Mouse (Mus musculus) left cerebral cortex, adult 11 months (tissue): Measurements from ENCODE around the gene Luzp1.

Source experiments
- DNase-seq: peaks from one replicate; pipeline ENCODE4 v3.0.0; 2022; ENCODE audit warnings: low spot score

Gene Luzp1

DNA sequence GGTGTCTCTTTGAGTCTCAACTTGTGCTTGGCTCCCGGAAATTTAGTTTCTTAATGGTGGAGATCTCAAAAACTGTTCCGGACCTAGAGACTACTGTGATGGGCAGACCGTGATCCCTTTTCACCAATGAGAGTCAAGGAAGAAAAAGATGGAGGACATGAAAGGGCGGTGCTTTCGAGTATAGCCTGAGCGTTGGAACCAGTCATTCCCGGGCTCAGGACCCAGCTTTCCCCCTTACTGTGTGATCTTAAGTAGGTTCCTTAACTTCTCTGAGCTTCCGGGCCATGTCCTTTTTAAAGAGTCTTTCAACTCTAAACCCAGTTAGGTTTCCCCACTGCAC lies 6.8 kb upstream of the Luzp1 start:
- no peak for DNase-seq

DNA sequence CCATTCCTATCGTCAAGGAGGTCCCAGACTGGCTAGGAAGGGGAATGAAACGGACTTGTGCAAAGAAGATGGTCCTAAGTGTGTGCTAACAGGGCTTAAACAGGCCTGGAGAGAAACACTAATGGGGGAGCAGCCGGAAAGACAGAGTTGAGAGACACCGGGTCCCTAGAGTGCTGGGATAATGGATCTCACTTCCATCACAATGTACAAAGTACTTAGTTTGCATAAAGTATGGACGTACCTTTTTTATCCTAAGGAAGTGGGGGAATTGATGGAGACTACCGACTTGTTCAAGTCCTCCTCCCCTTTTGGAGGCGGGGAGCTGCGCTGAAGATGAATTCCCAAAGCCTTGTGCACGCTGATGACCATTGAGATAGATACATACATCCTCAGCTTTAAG lies 6.1 kb upstream of the Luzp1 start:
- no peak for DNase-seq

DNA sequence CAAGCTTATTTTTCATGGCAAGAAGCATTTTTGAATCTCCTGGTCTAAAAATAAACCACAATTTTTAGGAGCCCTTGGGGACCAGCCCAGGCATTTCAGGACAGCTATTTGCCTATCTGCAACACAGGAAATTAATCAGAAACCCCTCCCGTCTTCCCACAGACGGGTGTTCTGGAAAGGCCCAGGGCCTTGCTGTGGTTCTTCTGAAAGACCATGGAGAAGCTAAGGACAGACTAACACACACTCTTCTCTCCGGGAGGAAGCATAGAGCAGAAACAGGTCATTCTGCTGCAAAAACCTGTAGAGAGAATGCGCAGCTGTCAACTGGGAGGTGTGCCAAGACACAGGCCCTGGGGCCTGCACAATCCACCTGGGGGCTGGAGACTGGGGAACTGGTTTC lies 3.3 kb upstream of the Luzp1 start:
- DNase-seq, result no peak

- DNase-seq, result no peak
Observed at GRCm38 (mm10) chr4:136468553-136469327, 821 bp upstream of the Luzp1 start.

DNA sequence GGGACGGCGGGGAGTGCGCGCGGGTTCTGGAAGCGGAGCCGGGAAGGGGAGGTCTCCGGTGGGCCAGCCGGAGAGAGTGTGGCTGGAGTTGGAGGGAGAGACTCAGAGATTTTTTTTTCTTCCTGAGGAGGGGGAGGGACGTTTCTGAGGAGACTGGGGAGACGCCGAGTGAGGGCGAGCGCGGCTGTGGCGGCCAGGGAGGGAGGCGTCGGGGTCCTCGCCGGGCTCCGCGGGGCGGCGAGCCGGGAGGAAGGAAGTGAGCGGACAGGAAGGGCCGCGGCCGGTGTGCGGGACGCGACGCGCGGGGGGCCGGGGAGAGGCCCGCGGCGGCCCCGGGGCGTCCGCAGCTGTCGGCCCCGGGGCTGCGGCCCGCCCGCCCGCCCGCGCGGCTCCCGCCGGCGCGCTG lies 383 bp downstream of the Luzp1 start:
- no peak for DNase-seq

DNA sequence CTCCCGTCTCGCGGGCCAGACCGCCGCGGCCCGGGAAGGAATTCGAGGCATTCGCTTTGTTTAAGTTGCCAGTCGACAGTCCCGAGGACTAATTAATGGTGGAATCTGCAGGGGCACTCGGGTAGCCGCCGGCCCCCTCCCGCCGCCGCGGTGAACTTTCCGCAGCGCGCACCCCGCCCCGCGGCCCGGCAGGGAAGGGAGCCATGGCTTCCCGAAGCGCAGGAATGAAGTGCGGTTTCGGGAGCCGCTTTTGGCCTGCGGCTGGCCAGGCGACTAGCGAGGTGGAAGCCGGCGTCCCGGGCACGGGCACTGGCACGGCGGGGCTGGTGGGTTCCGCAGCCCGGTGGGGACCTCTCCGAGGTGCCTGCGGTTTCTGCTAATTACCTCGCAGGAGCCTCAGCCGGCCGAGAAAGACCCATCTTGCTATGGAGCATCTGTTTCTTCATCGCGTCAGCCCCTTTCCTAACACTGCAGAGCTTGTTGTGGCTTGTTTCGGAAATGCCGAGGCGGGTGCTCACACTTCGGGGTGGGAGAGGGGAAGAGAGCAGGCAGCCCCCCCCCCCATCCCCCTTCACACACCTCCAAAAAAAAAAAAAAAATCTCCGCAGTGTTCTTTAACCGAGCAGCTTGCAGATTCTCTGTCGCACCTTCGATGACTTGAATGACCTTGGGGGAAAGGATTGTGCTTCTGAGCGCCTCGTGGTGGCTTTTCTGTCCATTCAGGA lies 948 bp downstream of the Luzp1 start:
- no peak for DNase-seq

DNA sequence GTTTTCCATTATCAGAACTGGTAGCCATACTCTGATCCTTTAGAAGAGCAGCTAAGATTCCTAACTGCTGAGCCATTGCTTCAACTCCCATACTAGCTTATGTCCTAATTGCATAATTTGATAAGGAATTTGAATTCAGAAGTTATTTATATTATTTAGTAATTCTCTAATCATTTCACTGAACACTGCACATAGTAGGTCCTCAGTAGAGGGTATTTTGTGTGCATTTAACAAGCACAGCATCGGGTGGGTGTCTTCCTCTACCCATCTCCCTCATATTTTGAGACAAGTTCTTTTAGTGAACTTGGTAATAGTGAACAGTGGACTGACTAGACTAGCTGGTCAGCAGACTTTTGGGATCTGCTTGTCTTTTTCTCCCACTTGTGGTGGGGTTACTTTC lies 7.1 kb downstream of the Luzp1 start:
- no peak for DNase-seq

- DNase-seq, result no peak
Observed at GRCm38 (mm10) chr4:136486549-136486948, 17.0 kb downstream of the Luzp1 start.

GRCm38 (mm10) chr4:136495993-136496392 lies 26.4 kb downstream of the Luzp1 start:
- DNase-seq, result no peak

DNA sequence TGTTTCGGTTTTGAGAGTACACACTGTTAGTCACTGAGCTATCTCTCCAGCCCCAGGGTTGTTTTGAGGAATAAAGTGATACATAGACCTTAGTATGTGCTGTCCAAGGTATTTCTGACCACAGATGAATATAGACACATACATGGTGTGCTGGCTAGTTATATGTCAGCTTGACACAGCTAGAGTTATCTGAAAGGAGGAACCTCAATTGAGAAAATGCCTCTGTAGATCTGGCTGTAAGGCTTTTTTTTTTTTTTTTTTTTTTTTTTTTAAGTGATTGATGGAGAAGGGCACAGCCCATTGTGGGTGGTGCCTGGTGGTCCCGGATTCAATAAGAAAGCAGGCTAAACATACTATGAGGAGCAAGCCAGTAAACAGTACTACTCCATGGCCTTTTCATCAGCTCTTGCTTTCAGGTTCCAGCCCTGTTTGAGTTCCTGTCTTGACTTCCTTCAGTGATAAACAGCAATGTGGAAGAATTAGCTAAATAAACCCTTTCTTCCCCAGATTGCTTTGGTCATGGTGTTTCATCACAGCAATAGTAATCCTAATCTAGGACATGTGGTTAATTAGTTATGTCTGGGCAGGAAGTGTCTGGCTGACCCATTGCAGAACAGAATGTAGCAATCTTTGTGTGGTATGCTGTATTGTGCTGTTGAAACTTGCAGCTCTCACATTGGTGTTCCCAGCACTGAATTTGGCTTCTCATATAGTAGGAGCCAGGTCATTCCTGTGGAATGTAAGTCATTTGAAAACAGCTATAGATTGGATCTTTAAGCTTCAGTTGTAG lies 36.1 kb downstream of the Luzp1 start:
- no peak for DNase-seq

- no peak for DNase-seq
Observed at GRCm38 (mm10) chr4:136509857-136510256, 40.3 kb downstream of the Luzp1 start.

- no peak for DNase-seq
Observed at GRCm38 (mm10) chr4:136511708-136512107, 42.1 kb downstream of the Luzp1 start.

DNA sequence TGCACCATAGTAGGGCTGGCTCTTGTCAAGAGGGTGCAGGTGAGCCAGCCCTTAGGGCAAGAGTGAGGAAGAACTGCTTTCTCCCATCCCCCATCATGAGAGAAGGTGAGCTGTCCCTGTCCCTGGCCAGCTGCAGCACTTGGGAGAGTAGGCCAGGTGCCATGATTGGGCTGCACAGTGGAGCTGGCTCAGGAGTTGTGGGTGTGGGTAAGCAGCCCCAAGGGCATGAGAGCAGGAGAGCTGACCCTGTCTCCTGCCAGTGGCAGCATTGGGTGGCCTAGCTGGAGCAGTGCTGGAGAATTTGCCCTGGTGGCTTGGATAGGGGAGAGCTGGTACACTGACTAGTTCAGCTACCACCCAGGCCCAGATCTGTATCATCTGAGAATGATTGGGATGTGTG lies 43.3 kb downstream of the Luzp1 start:
- no peak for DNase-seq

DNA sequence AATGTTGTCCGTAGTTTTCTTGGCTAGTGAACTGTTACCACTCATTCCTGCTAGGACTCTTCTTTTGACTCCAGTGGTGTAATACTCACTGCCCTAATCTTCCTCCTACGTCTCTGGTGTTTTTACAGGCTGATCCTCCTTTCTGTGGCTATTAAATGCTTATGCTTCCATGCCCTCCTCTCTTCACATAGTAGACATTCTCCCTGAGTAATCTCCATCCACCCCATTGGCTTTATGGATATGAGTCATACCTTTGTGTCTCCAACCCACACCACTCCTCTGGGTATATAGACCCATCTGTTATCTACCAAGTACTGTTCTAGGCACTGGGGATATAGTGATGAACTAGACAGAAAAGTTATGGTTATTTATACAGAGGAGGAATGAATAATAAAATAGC lies 48.6 kb downstream of the Luzp1 start:
- no peak for DNase-seq

GRCm38 (mm10) chr4:136518576-136518975 lies 49.0 kb downstream of the Luzp1 start:
- no peak for DNase-seq

GRCm38 (mm10) chr4:136519866-136520265 lies 50.3 kb downstream of the Luzp1 start:
- no peak for DNase-seq

- DNase-seq, result no peak
Observed at GRCm38 (mm10) chr4:136521898-136522297, 52.3 kb downstream of the Luzp1 start.

DNA sequence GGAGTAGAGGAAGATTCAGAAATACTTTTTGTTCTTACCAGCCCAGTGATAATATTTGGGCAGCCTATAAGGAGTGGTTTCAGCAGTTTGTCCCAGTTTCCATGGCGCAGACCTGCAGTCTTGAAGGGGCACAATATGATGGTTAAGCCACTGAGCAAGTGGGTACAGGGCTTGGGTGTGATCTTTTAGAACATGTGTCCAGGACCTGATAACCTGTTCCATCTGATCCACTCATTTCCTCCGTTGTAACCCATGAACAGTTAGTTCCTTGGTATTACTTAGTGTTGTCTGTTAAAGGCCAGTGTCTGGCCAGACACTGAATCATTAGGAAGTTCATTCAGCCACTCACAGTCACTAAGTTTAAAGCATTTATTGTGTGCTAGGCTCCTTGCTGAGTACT lies 54.7 kb downstream of the Luzp1 start:
- DNase-seq, result no peak

- peak; percentile 40 for DNase-seq
Observed at GRCm38 (mm10) chr4:136526412-136526811, 56.9 kb downstream of the Luzp1 start.

DNA sequence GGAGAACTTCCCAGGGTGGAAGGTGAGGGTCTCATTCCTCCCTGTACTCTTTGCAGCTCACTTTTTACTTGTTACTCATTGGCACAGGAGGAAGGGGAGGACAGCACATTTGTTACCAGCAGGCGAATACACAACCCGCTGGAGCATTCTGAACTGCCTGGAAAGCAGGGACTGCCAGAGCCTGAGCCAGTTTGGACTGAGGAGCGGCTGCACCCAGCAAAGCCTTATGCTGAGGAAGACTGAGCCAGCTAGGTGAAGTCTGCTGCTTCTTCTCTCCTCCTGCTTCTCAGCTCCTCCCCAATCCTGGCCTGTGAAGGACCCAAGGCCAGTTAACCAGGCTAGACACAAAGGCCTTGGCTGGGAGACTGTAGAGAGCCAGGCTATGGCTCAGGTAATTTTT lies 75.6 kb downstream of the Luzp1 start:
- no peak for DNase-seq

- DNase-seq, result no peak
Observed at GRCm38 (mm10) chr4:136546279-136547045, 76.9 kb downstream of the Luzp1 start.

GRCm38 (mm10) chr4:136547721-136548120 lies 78.2 kb downstream of the Luzp1 start:
- no peak for DNase-seq
